Mouse (Mus musculus): Measurements from ENCODE around the gene Zfr2. TPM values are rescaled to one million over a fixed set of nuclear protein-coding genes. Genes with fewer than 3 reads are reported as not detected.
A peak's percentile ranks its signal among the peaks of the same experiment; 100 is the strongest.
"Not testable (repeated sequence)": the region's sequence is repeated elsewhere in the genome, so short reads cannot be mapped to it uniquely, and the experiment has no call there.

The Zfr2 gene
- polyA plus RNA-seq, 1 experiment from 2014 or later = 31.0 TPM

GRCm38 (mm10) chr10:81217267-81217666 lies 15.7 kb upstream of the Zfr2 start:
- not testable (repeated sequence) for H3K4me1 ChIP-seq (ENCODE audit: control insufficient read depth, insufficient read depth, low read length); H3K4me2 ChIP-seq (ENCODE audit: low read length); H3K4me3 ChIP-seq (ENCODE audit: low read depth, low read length); H3K9me3 ChIP-seq (replicated peaks; ENCODE audit: control insufficient read depth, low read length, poor library complexity, severe bottlenecking); H3K9ac ChIP-seq (ENCODE audit: low read depth, low read length); H3K27me3 ChIP-seq (ENCODE audit: control insufficient read depth, insufficient read depth, low read depth, low read length); H3K27ac ChIP-seq (ENCODE audit: low read length); ATAC-seq
- WGBS = 40% methylated on average over 1 of the region's 1 CpGs
- peaks cover 65% of the 10 kb centered on the region for H3K36me3 ChIP-seq (ENCODE audit: control insufficient read depth, insufficient read depth, low read length)

- Histone ChIP-seq H3K4me2 (ENCODE audit: low read length) (no peak overlapping the region), H3K27me3 (ENCODE audit: control insufficient read depth, insufficient read depth, low read depth, low read length) (no peaks in the 10 kb centered on the region), H3K9ac (ENCODE audit: low read depth, low read length) (no peak overlapping the region), H3K36me3 (ENCODE audit: control insufficient read depth, insufficient read depth, low read length) (peaks cover 60% of the 10 kb centered on the region), H3K4me1 (ENCODE audit: control insufficient read depth, insufficient read depth, low read length) (no peaks in the 10 kb centered on the region), H3K27ac (ENCODE audit: low read length) (no peak overlapping the region), H3K9me3 (replicated peaks; ENCODE audit: control insufficient read depth, low read length, poor library complexity, severe bottlenecking) (no peaks in the 10 kb centered on the region), H3K4me3 (ENCODE audit: low read depth, low read length) (no peak overlapping the region)
- WGBS = 40% methylated on average over 7 of the region's 7 CpGs
- no peak for ATAC-seq
These were observed 15.0 kb upstream of the Zfr2 start for GRCm38 (mm10) chr10:81217964-81218363.

GRCm38 (mm10) chr10:81221402-81222015 lies 11.4 kb upstream of the Zfr2 start:
- Histone ChIP-seq H3K4me1 (ENCODE audit: control insufficient read depth, insufficient read depth, low read length) (no peaks in the 10 kb centered on the region), H3K27ac (ENCODE audit: low read length) (no peak overlapping the region), H3K4me3 (ENCODE audit: low read depth, low read length) (no peak overlapping the region), H3K9ac (ENCODE audit: low read depth, low read length) (no peak overlapping the region), H3K36me3 (ENCODE audit: control insufficient read depth, insufficient read depth, low read length) (peaks cover 37% of the 10 kb centered on the region), H3K9me3 (replicated peaks; ENCODE audit: control insufficient read depth, low read length, poor library complexity, severe bottlenecking) (no peaks in the 10 kb centered on the region), H3K4me2 (ENCODE audit: low read length) (no peak overlapping the region), H3K27me3 (ENCODE audit: control insufficient read depth, insufficient read depth, low read depth, low read length) (no peaks in the 10 kb centered on the region)
- WGBS = 92% methylated on average over 5 of the region's 5 CpGs
- no peak for ATAC-seq

- not testable (repeated sequence) for H3K27me3 ChIP-seq (ENCODE audit: control insufficient read depth, insufficient read depth, low read depth, low read length); H3K4me3 ChIP-seq (ENCODE audit: low read depth, low read length); H3K4me2 ChIP-seq (ENCODE audit: low read length); H3K27ac ChIP-seq (ENCODE audit: low read length); ATAC-seq; H3K9ac ChIP-seq (ENCODE audit: low read depth, low read length); H3K9me3 ChIP-seq (replicated peaks; ENCODE audit: control insufficient read depth, low read length, poor library complexity, severe bottlenecking)
- WGBS = 69% methylated on average over 2 of the region's 2 CpGs
- Histone ChIP-seq H3K4me1 (ENCODE audit: control insufficient read depth, insufficient read depth, low read length) (peaks cover 11% of the 10 kb centered on the region), H3K36me3 (ENCODE audit: control insufficient read depth, insufficient read depth, low read length) (peaks cover 26% of the 10 kb centered on the region)
These were observed 9.2 kb upstream of the Zfr2 start for GRCm38 (mm10) chr10:81223731-81224130.

- peak overlapping the region; percentile 90 for H3K27ac ChIP-seq (ENCODE audit: low read length)
- ATAC-seq = peak; percentile 38
- no peaks in the 10 kb centered on the region for H3K27me3 ChIP-seq (ENCODE audit: control insufficient read depth, insufficient read depth, low read depth, low read length)
- no peaks in the 10 kb centered on the region for H3K9me3 ChIP-seq (replicated peaks; ENCODE audit: control insufficient read depth, low read length, poor library complexity, severe bottlenecking)
- H3K4me3 ChIP-seq (ENCODE audit: low read depth, low read length) = peak overlapping the region; percentile 60
- WGBS = 5% methylated on average over 20 of the region's 20 CpGs
- H3K36me3 ChIP-seq (ENCODE audit: control insufficient read depth, insufficient read depth, low read length) = no peaks in the 10 kb centered on the region
- H3K4me2 ChIP-seq (ENCODE audit: low read length) = peak overlapping the region; percentile 61
- peak overlapping the region; percentile 88 for H3K9ac ChIP-seq (ENCODE audit: low read depth, low read length)
- H3K4me1 ChIP-seq (ENCODE audit: control insufficient read depth, insufficient read depth, low read length) = peaks cover 34% of the 10 kb centered on the region
These were observed 3.1 kb upstream of the Zfr2 start for GRCm38 (mm10) chr10:81229735-81230437.

GRCm38 (mm10) chr10:81230438-81231332 lies 2.3 kb upstream of the Zfr2 start, which contains the start of gene Atcay:
Gene Atcay, minus strand, starts transcription at chr10:81230833.
- peak within 1 kb of the TSS; percentile 90 for H3K27ac ChIP-seq (ENCODE audit: low read length)
- H3K4me2 ChIP-seq (ENCODE audit: low read length) = peak within 1 kb of the TSS; percentile 61
- no peaks in the 10 kb centered on the region for H3K36me3 ChIP-seq (ENCODE audit: control insufficient read depth, insufficient read depth, low read length)
- WGBS = 4% methylated on average over 27 of the region's 27 CpGs
- H3K9me3 ChIP-seq (replicated peaks; ENCODE audit: control insufficient read depth, low read length, poor library complexity, severe bottlenecking) = no peaks in the 10 kb centered on the region
- peaks cover 34% of the 10 kb centered on the region for H3K4me1 ChIP-seq (ENCODE audit: control insufficient read depth, insufficient read depth, low read length)
- no peaks in the 10 kb centered on the region for H3K27me3 ChIP-seq (ENCODE audit: control insufficient read depth, insufficient read depth, low read depth, low read length)
- H3K9ac ChIP-seq (ENCODE audit: low read depth, low read length) = peak within 1 kb of the TSS; percentile 88
- peak within 1 kb of the TSS; percentile 60 for H3K4me3 ChIP-seq (ENCODE audit: low read depth, low read length)
- ATAC-seq = peak; percentile 92

- WGBS = 53% methylated on average over 7 of the region's 7 CpGs
- no peak overlapping the region for H3K9ac ChIP-seq (ENCODE audit: low read depth, low read length)
- H3K27me3 ChIP-seq (ENCODE audit: control insufficient read depth, insufficient read depth, low read depth, low read length) = no peaks in the 10 kb centered on the region
- H3K27ac ChIP-seq (ENCODE audit: low read length) = peak overlapping the region; percentile 90
- peaks cover 34% of the 10 kb centered on the region for H3K4me1 ChIP-seq (ENCODE audit: control insufficient read depth, insufficient read depth, low read length)
- 0 out of 2 replicates have a peak, but pooled peaks have one; percentile 0 for ATAC-seq
- no peaks in the 10 kb centered on the region for H3K36me3 ChIP-seq (ENCODE audit: control insufficient read depth, insufficient read depth, low read length)
- peak overlapping the region; percentile 60 for H3K4me3 ChIP-seq (ENCODE audit: low read depth, low read length)
- peak overlapping the region; percentile 61 for H3K4me2 ChIP-seq (ENCODE audit: low read length)
- no peaks in the 10 kb centered on the region for H3K9me3 ChIP-seq (replicated peaks; ENCODE audit: control insufficient read depth, low read length, poor library complexity, severe bottlenecking)
These were observed 1.5 kb upstream of the Zfr2 start for GRCm38 (mm10) chr10:81231436-81231835.

GRCm38 (mm10) chr10:81233226-81233585 lies 251 bp downstream of the Zfr2 start:
- Histone ChIP-seq H3K4me2 (ENCODE audit: low read length) (peak overlapping the region; percentile 77), H3K4me3 (ENCODE audit: low read depth, low read length) (peak overlapping the region; percentile 73), H3K9me3 (replicated peaks; ENCODE audit: control insufficient read depth, low read length, poor library complexity, severe bottlenecking) (no peaks in the 10 kb centered on the region), H3K9ac (ENCODE audit: low read depth, low read length) (peak overlapping the region; percentile 83), H3K36me3 (ENCODE audit: control insufficient read depth, insufficient read depth, low read length) (no peaks in the 10 kb centered on the region), H3K27ac (ENCODE audit: low read length) (peak overlapping the region; percentile 61), H3K4me1 (ENCODE audit: control insufficient read depth, insufficient read depth, low read length) (peaks cover 28% of the 10 kb centered on the region), H3K27me3 (ENCODE audit: control insufficient read depth, insufficient read depth, low read depth, low read length) (no peaks in the 10 kb centered on the region)
- WGBS = 1% methylated on average over 16 of the region's 28 CpGs
- ATAC-seq = 0 out of 2 replicates have a peak, but pooled peaks have one; percentile 9
